Mouse (Mus musculus) urinary bladder, postnatal 10 days (tissue): Measurements from ENCODE around the gene Cd2ap.

Source experiments
- DNase-seq: peaks from one replicate; pipeline ENCODE4 v3.0.0; 2022; ENCODE audit warnings: low spot score

Cd2ap gene

DNA sequence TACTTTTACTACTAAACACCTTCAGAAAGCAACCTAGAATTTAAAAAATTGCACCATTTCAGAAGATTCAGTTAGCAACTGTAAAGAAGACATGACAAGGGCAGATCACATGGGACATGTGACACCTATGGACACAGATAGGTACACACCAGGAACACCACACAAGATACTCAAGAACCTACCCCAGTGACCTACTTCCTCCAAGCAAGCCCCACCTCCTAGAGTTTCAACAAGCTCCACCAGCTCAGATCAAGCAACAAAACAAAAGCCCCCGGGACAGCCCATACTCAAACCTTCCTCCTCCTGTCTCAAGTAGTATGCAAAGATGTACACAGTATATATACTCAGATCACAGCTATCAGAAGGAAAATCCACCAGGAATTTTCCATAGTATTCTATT is 16.1 kb downstream of the Cd2ap start:
- DNase-seq, result no peak

- no peak for DNase-seq
Measured at GRCm38 (mm10) chr17:42857506-42857905, 19.0 kb downstream of the Cd2ap start.

DNA sequence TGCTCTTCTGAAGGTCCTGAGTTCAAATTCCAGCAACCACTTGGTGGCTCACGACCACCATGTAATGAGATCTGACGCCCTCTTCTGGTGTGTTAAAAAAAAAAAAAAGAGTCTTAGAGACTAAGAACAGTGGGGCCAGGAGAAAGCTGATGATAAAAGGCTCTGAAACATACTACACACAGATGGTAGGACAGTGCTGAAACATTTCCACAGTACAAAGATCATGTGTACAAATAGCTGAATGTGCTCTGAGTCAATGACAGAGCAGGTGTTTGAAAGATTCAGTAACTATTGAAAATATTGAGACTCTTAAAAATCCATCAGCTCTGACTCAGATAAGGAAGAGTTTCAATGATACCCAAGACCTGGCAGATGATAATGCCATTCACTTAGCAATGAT is 29.4 kb downstream of the Cd2ap start:
- no peak for DNase-seq

GRCm38 (mm10) chr17:42837193-42837592 is 39.3 kb downstream of the Cd2ap start:
- no peak for DNase-seq

- DNase-seq, result no peak
Measured at GRCm38 (mm10) chr17:42822787-42823186, 53.7 kb downstream of the Cd2ap start.

- DNase-seq, result no peak
Measured at GRCm38 (mm10) chr17:42815374-42815773, 61.1 kb downstream of the Cd2ap start.

GRCm38 (mm10) chr17:42792412-42792975 is 84.0 kb downstream of the Cd2ap start:
- no peak for DNase-seq

- no peak for DNase-seq
Measured at GRCm38 (mm10) chr17:42790787-42791186, 85.7 kb downstream of the Cd2ap start.

GRCm38 (mm10) chr17:42789723-42790122 is 86.7 kb downstream of the Cd2ap start:
- no peak for DNase-seq

GRCm38 (mm10) chr17:42788686-42789453 is 87.6 kb downstream of the Cd2ap start:
- DNase-seq, result no peak

DNA sequence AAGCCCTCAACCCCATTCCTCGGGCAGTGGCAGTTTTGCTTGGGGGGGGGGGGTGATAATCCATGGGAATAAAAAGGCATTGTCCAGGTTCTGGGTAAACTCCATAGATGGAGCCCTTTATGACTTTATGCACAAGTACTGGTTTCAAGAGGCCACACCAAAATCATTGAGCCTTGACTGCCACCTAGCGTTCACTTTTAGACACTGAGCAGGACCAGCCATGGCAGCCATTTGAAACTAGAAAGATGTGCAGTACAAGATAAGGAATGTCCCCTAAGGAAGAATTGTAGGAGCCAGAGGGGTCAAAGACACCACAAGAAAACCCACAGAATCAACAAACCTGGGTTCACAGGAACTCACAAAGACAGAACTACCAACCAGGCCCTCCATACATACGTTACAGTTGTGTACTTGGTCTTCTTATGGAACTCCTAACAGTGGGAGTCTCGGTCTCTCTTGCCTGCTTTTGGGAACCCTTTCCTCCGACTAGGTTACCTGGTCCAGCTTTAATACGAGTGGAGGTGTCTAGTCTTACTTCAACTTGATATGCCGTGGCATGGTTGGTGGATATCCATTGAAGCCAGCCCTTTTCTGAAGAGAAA is 94.2 kb downstream of the Cd2ap start:
- DNase-seq, result no peak

DNA sequence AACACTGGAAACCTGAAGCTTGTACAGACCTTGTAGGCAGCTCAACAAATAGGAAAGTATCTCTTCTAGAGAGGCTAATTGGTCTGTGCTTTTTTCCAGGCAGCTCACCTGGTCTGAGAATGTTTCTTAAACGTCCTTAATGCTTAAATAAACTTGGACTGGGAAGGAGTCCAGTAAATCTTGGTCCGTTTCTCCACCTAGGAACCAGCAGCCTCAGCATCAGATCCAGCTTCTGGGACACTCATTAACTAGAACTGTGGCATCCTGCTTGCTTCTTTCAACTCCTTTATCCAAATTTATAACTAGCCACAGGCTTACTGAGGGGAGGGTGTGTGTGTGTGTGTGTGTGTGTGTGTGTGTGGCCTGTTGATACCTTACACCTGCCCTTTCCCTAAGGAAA is 122.7 kb downstream of the Cd2ap start:
- no peak for DNase-seq

GRCm38 (mm10) chr17:42752173-42752572 is 124.3 kb downstream of the Cd2ap start:
- DNase-seq, result no peak

GRCm38 (mm10) chr17:42745657-42746420 is 130.6 kb downstream of the Cd2ap start:
- no peak for DNase-seq
